Mouse (Mus musculus): ENCODE data around the gene Ikzf5.

- TF ChIP-seq EP300 (IDR thresholded peaks at IDR 0.05; ENCODE audit: low read depth) (no peak), CTCF (IDR thresholded peaks at IDR 0.05; ENCODE audit: low read depth) (no peak)
Observed at GRCm38 (mm10) chr7:131411221-131411940, 1.1 kb upstream of the Ikzf5 start.
